ENCODE assay signal across 8 mouse cellular contexts in genomic region chr1:130715561-130716217, GRCm38 (mm10). TPM values are rescaled to one million over a fixed set of nuclear protein-coding genes. Genes with fewer than 3 reads are reported as not detected.
DNase-seq lines count a peak whose midpoint lies in the region; ATAC-seq lines count a peak whose summit lies in the region.

TSS of gene Gm29427 (minus strand) at chr1:130715799.

- H3K4me1 ChIP-seq in heart, embryonic 14.5 days (ENCODE audit: control insufficient read depth in 2 of 2, insufficient read depth in 2 of 2, low read length in 2 of 2), result peaks cover 6 to 10% of the 10 kb centered on the region in 2 experiments
- H3K4me1 ChIP-seq in liver, embryonic 13.5 days (replicated peaks), result peaks cover 49% of the 10 kb centered on the region
- H3K4me1 ChIP-seq in stomach, embryonic 16.5 days (ENCODE audit: control insufficient read depth, insufficient read depth, low read length), result peaks cover 14% of the 10 kb centered on the region

- peak; percentile 99 for DNase-seq in CD4-positive helper T cell, adult 2 months (ENCODE audit: low read depth, low spot score)
- DNase-seq in brain, embryonic 18.5 days (ENCODE audit: low read depth, low spot score), result peak; percentile 90
- peak; percentile 97 for DNase-seq in kidney, postnatal 14 days
- DNase-seq in liver, embryonic 13.5 days, result peak; percentile 95
- peak; percentile 88 for DNase-seq in neural tube, embryonic 10.5 days (ENCODE audit: extremely low spot score, low spot score)

- H3K27ac ChIP-seq in heart, embryonic 14.5 days (replicated peaks in 1 of 2; ENCODE audit: control insufficient read depth in 1 of 2, insufficient read depth in 1 of 2, low read depth in 2 of 2, low read length in 2 of 2), result peak within 1 kb of the TSS; percentile 75 to 80
- peak within 1 kb of the TSS; percentile 97 for H3K27ac ChIP-seq in liver, embryonic 13.5 days
- H3K27ac ChIP-seq in stomach, embryonic 16.5 days (ENCODE audit: low read length), result peak within 1 kb of the TSS; percentile 94

- H3K4me3 ChIP-seq in heart, embryonic 14.5 days (ENCODE audit: control insufficient read depth in 1 of 2, insufficient read depth in 1 of 2, low read depth in 1 of 2, low read length in 2 of 2), result peak within 1 kb of the TSS; percentile 83 to 96
- peak within 1 kb of the TSS; percentile 84 for H3K4me3 ChIP-seq in liver, embryonic 13.5 days (replicated peaks)
- H3K4me3 ChIP-seq in stomach, embryonic 16.5 days (replicated peaks; ENCODE audit: low read length), result peak within 1 kb of the TSS; percentile 98

- peaks cover 22% of the 10 kb centered on the region; the same call in 1 of the 2 replicates for H3K36me3 ChIP-seq in heart, embryonic 14.5 days (ENCODE audit: control insufficient read depth, insufficient read depth, low read length)
- H3K36me3 ChIP-seq in liver, embryonic 13.5 days, result peaks cover 30% of the 10 kb centered on the region
- H3K36me3 ChIP-seq in stomach, embryonic 16.5 days (ENCODE audit: control insufficient read depth, insufficient read depth, low read length), result no peaks in the 10 kb centered on the region

- peak within 1 kb of the TSS; percentile 99 for H3K4me2 ChIP-seq in heart, embryonic 14.5 days (ENCODE audit: low read length)
- H3K4me2 ChIP-seq in liver, embryonic 13.5 days, result peak within 1 kb of the TSS; percentile 98
- H3K4me2 ChIP-seq in stomach, embryonic 16.5 days (ENCODE audit: low read depth, low read length), result peak within 1 kb of the TSS; percentile 86

- no peaks in the 10 kb centered on the region for H3K27me3 ChIP-seq in heart, embryonic 14.5 days (ENCODE audit: control insufficient read depth, insufficient read depth, low read length)
- no peaks in the 10 kb centered on the region for H3K27me3 ChIP-seq in liver, embryonic 13.5 days
- no peaks in the 10 kb centered on the region for H3K27me3 ChIP-seq in stomach, embryonic 16.5 days (ENCODE audit: control insufficient read depth, insufficient read depth, low read length)

- under 1% methylated on average over 38 of the region's 38 CpGs for WGBS in heart, embryonic 14.5 days
- under 1% methylated on average over 38 of the region's 38 CpGs for WGBS in liver, embryonic 13.5 days (ENCODE audit: insufficient replicate concordance)
- under 1% methylated on average over 38 of the region's 38 CpGs for WGBS in stomach, embryonic 16.5 days

- no peaks in the 10 kb centered on the region for H3K9me3 ChIP-seq in heart, embryonic 14.5 days (ENCODE audit: control insufficient read depth, low read length)
- no peaks in the 10 kb centered on the region for H3K9me3 ChIP-seq in liver, embryonic 13.5 days (replicated peaks)
- H3K9me3 ChIP-seq in stomach, embryonic 16.5 days (replicated peaks; ENCODE audit: control insufficient read depth, low read length), result no peaks in the 10 kb centered on the region

- H3K9ac ChIP-seq in heart, embryonic 14.5 days (ENCODE audit: low read length), result peak within 1 kb of the TSS; percentile 95
- H3K9ac ChIP-seq in liver, embryonic 13.5 days, result peak within 1 kb of the TSS; percentile 89
- H3K9ac ChIP-seq in stomach, embryonic 16.5 days (ENCODE audit: low read length), result peak within 1 kb of the TSS; percentile 98

- ATAC-seq in erythroid progenitor cell, adult 5-6 weeks (replicated peaks; ENCODE audit: low FRiP score, poor library complexity, severe bottlenecking), result peak; percentile 80
- peak; percentile 89 for ATAC-seq in heart, embryonic 14.5 days (ENCODE audit: insufficient number of reproducible peaks, insufficient read depth, low FRiP score, low read depth)
- peak; percentile 88 for ATAC-seq in liver, embryonic 13.5 days (ENCODE audit: low read depth)
- ATAC-seq in stomach, embryonic 16.5 days (ENCODE audit: insufficient read depth, low FRiP score), result peak; percentile 97

RNA-seq across cellular contexts. Expression of gene Gm29427, which starts in this region (rescaled TPM):
- not detected in 2 replicates for total RNA-seq in erythroid progenitor cell, adult 5-6 weeks (2015; ENCODE audit: low replicate concordance)
- not detected in 2 replicates for total RNA-seq in erythroid progenitor cell, adult 5-6 weeks (2017; ENCODE audit: low replicate concordance)
- polyA plus RNA-seq in heart, embryonic 14.5 days (2014; fragmentation: Nextera tagmentation; extraction: Ambion mirVana), result not detected in 2 replicates
- polyA plus RNA-seq in liver, embryonic 13.5 days (2015; fragmentation: Nextera tagmentation; extraction: Ambion mirVana), result not detected in 2 replicates
- polyA plus RNA-seq in stomach, embryonic 16.5 days (2015; fragmentation: Nextera tagmentation; extraction: Ambion mirVana), result 0.09 TPM in 1 of 2 replicates, not detected in the other

Comparison
In these comparisons a context has a peak if more than half of its experiments do, and no peak if none do; other contexts are left out.
1. Peak in every context shown above with its lines: DNase-seq, ATAC-seq, H3K4me3 ChIP-seq and H3K27ac ChIP-seq.
2. Peak in ATAC-seq in erythroid progenitor cell, adult 5-6 weeks; RNA of the gene not detected or under 1 TPM.
3. Peak in ATAC-seq, H3K4me3 ChIP-seq, H3K27ac ChIP-seq, H3K9ac ChIP-seq and H3K4me2 ChIP-seq in heart, embryonic 14.5 days; RNA of the gene not detected or under 1 TPM.
4. Peak in DNase-seq, ATAC-seq, H3K4me3 ChIP-seq, H3K27ac ChIP-seq, H3K9ac ChIP-seq and H3K4me2 ChIP-seq in liver, embryonic 13.5 days; RNA of the gene not detected or under 1 TPM.
5. Peak in ATAC-seq, H3K4me3 ChIP-seq, H3K27ac ChIP-seq, H3K9ac ChIP-seq and H3K4me2 ChIP-seq in stomach, embryonic 16.5 days; RNA of the gene not detected or under 1 TPM.